Mouse (Mus musculus): ENCODE results near the gene Hist1h2bh.

DNA sequence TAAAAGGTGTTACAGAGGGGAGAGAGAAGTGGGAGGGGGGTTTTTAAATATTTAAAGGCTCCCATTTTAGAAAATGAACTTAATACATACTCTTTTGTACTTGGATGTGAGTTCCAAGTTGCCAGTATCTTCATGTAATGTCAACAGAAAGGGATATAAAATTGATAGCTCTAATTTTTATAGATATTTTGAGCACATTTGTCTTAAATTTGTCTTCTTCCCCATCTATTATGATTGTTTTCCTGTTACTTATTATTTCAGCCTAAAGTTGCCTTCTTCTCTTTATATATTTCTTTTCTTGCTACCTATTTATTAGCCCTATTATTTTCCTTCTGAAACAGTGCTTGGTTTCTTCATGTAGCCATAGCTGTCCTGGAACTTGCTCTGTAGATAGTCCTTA lies 9.8 kb upstream of the Hist1h2bh start, which contains the start of gene Hist1h1d:
- TF ChIP-seq MYOD1 (IDR thresholded peaks at IDR 0.05; ENCODE audit: control insufficient read depth in 1 of 3, insufficient read length in 2 of 3, low read depth in 2 of 3) = no peak
- no peak for TF ChIP-seq USF1 (IDR thresholded peaks at IDR 0.05; ENCODE audit: low read depth)
- TF ChIP-seq POLR2A (IDR thresholded peaks at IDR 0.05; ENCODE audit: insufficient read length, low read depth) = no peak
- TF ChIP-seq MAX (IDR thresholded peaks at IDR 0.05; ENCODE audit: low read depth) = no peak
- TF ChIP-seq TCF3 (IDR thresholded peaks at IDR 0.05; ENCODE audit: insufficient read length, low read depth) = no peak
- TF ChIP-seq TCF12 (IDR thresholded peaks at IDR 0.05; ENCODE audit: insufficient read depth, poor library complexity, severe bottlenecking) = no peak
- no peak for TF ChIP-seq POLR2AphosphoS2 (IDR thresholded peaks at IDR 0.05; ENCODE audit: insufficient read length, low read depth)
- no peak for TF ChIP-seq MYOG (IDR thresholded peaks at IDR 0.05; ENCODE audit: control insufficient read depth in 1 of 3, insufficient read depth in 1 of 3, insufficient read length in 2 of 3, low read depth in 2 of 3)
- no peak for TF ChIP-seq CEBPB (IDR thresholded peaks at IDR 0.05; ENCODE audit: insufficient read depth, poor library complexity, severe bottlenecking)
- no peak for TF ChIP-seq E2F4 (IDR thresholded peaks at IDR 0.05; ENCODE audit: insufficient read depth)

Measured in myocyte (in vitro differentiated cells).